Mouse (Mus musculus) Patski (cell line): ENCODE measurements around the gene Srsf10. TPM values are rescaled to one million over a fixed set of nuclear protein-coding genes. Genes with fewer than 3 reads are reported as not detected.

Source experiments
- ATAC-seq: fragments of 100-300 bp; one replicate; pipeline ENCODE4 v1.8.0; 2021
- CTCF ChIA-PET: fragments of 350-600 bp; sonication (Branson Sonifier 250); formaldehyde crosslinking; loops from one replicate; lab custom pipeline; 2022; ENCODE audit warnings: inconsistent platforms; lab: Charles Lee
- POLR2A ChIA-PET: fragments of 350-600 bp; sonication (Branson Sonifier 250); formaldehyde crosslinking; loops from one replicate; lab custom pipeline; 2022; ENCODE audit warnings: antibody characterized with exemption, inconsistent platforms; lab: Charles Lee
- DNase-seq: peaks from one replicate; pipeline ENCODE4 v3.0.0-alpha.2; 2011; ENCODE audit warnings: low read depth, low spot score
- H3K27me3 ChIP-seq: fragments of 371-371 bp; one replicate; pipeline ENCODE4 v1.5.1; 2021
- CTCF ChIP-seq: fragments of 100-300 bp; IDR thresholded peaks from one replicate; pipeline ENCODE4 v1.5.1; 2021
- in situ Hi-C: fragments of 300-500 bp; cut with MboI; formaldehyde crosslinking; loops from 3 replicates; pipeline ENCODE4 v1.11.1; 2018; ENCODE audit warnings: low pct_unique_long_range_greater_than_20kb, mixed read lengths
- polyA plus RNA-seq: library from polyadenylated mRNA; unstranded; gene quantifications from one replicate; pipeline ENCODE4 v1.2.3, GENCODE M21; 2021

The Srsf10 gene
- polyA plus RNA-seq, 1 experiment from 2014 or later: 89.0 TPM

- ChIA-PET POLR2A (no interaction called here), CTCF (no interaction called here)
- ATAC-seq: no peak
- H3K27me3 ChIP-seq: no peaks in the 10 kb centered on the region
- DNase-seq: no peak
- in situ Hi-C loops: no loop called here
- TF ChIP-seq CTCF: no peak
Measured at GRCm38 (mm10) chr4:135896157-135896556, 40.6 kb downstream of the Srsf10 start.

- H3K27me3 ChIP-seq: no peaks in the 10 kb centered on the region
- in situ Hi-C loops: no loop called here
- no peak for TF ChIP-seq CTCF
- ChIA-PET CTCF (interaction anchor here (0.5 to 2.4 kb wide), 2 partner anchors 9 to 22 kb away, joined by 3 to 8 read pairs; partner anchors contain the start of gene Fuca1), POLR2A (no interaction called here)
- ATAC-seq (no peak), DNase-seq (no peak)
Measured at GRCm38 (mm10) chr4:135898380-135899049, 43.0 kb downstream of the Srsf10 start.

- no peaks in the 10 kb centered on the region for H3K27me3 ChIP-seq
- TF ChIP-seq CTCF: no peak
- ATAC-seq: no peak
- ChIA-PET POLR2A (no interaction called here), CTCF (interaction anchor here (0.5 to 2.4 kb wide), 2 partner anchors 9 to 21 kb away, joined by 3 to 8 read pairs; partner anchors contain the start of gene Fuca1)
- in situ Hi-C loops: no loop called here
- no peak for DNase-seq
Measured at GRCm38 (mm10) chr4:135899050-135899448, 43.5 kb downstream of the Srsf10 start.

GRCm38 (mm10) chr4:135900008-135900407 is 44.5 kb downstream of the Srsf10 start:
- POLR2A ChIA-PET: no interaction called here
- CTCF ChIA-PET: no interaction called here
- no peak for TF ChIP-seq CTCF
- in situ Hi-C loops: loop anchor here (25.0 kb wide), 1 partner anchor 388 kb away; no protein-coding TSS in a partner anchor
- DNase-seq (no peak), ATAC-seq (no peak)
- no peaks in the 10 kb centered on the region for H3K27me3 ChIP-seq

- in situ Hi-C loops: loop anchor here (25.0 kb wide), 1 partner anchor 390 kb away; no protein-coding TSS in a partner anchor
- no peak for DNase-seq
- no peaks in the 10 kb centered on the region for H3K27me3 ChIP-seq
- ChIA-PET CTCF (no interaction called here), POLR2A (no interaction called here)
- ATAC-seq: no peak
- TF ChIP-seq CTCF: no peak
Measured at GRCm38 (mm10) chr4:135902606-135903242, 47.2 kb downstream of the Srsf10 start.

GRCm38 (mm10) chr4:135904810-135905209 is 49.3 kb downstream of the Srsf10 start:
- no peak for TF ChIP-seq CTCF
- no peak for DNase-seq
- ChIA-PET POLR2A (no interaction called here), CTCF (interaction anchor here (1.3 kb wide), 1 partner anchor 10 kb away, joined by 3 read pairs; no protein-coding TSS in a partner anchor)
- ATAC-seq: no peak
- in situ Hi-C loops: loop anchor here (25.0 kb wide), 1 partner anchor 393 kb away; no protein-coding TSS in a partner anchor
- H3K27me3 ChIP-seq: no peaks in the 10 kb centered on the region

- POLR2A ChIA-PET: interaction anchor here (0.5 kb wide), 1 partner anchor 207 kb away, joined by 3 read pairs; no protein-coding TSS in a partner anchor
- no peak for DNase-seq
Measured at GRCm38 (mm10) chr4:135906633-135907032, 51.1 kb downstream of the Srsf10 start.

GRCm38 (mm10) chr4:135909326-135910066 is 53.9 kb downstream of the Srsf10 start:
- DNase-seq: no peak
- TF ChIP-seq CTCF: no peak
- no peaks in the 10 kb centered on the region for H3K27me3 ChIP-seq
- ChIA-PET POLR2A (no interaction called here), CTCF (no interaction called here)
- in situ Hi-C loops: loop anchor here (25.0 kb wide), 1 partner anchor 397 kb away; no protein-coding TSS in a partner anchor
- no peak for ATAC-seq

More at GRCm38 (mm10) chr4:135906633-135907032, 51.1 kb downstream of the Srsf10 start:
- H3K27me3 ChIP-seq: no peaks in the 10 kb centered on the region
- TF ChIP-seq CTCF: no peak
- in situ Hi-C loops: loop anchor here (25.0 kb wide), 1 partner anchor 394 kb away; no protein-coding TSS in a partner anchor
- ATAC-seq: no peak
- CTCF ChIA-PET: interaction anchor here (1.5 kb wide), 1 partner anchor 14 kb away, joined by 5 read pairs; the partner anchor contains the start of gene Fuca1

- DNase-seq: no peak
- POLR2A ChIA-PET: no interaction called here
- CTCF ChIA-PET: interaction anchor here (1.8 kb wide), 1 partner anchor 9 kb away, joined by 6 read pairs; the partner anchor contains the start of gene Fuca1
Measured at GRCm38 (mm10) chr4:135911531-135911930, 56.0 kb downstream of the Srsf10 start.

GRCm38 (mm10) chr4:135912164-135912563 is 56.6 kb downstream of the Srsf10 start:
- no peak for DNase-seq
- in situ Hi-C loops: loop anchor here (25.0 kb wide), 1 partner anchor 400 kb away; no protein-coding TSS in a partner anchor
- POLR2A ChIA-PET: no interaction called here

More at GRCm38 (mm10) chr4:135911531-135911930, 56.0 kb downstream of the Srsf10 start:
- no peaks in the 10 kb centered on the region for H3K27me3 ChIP-seq
- in situ Hi-C loops: loop anchor here (25.0 kb wide), 1 partner anchor 399 kb away; no protein-coding TSS in a partner anchor
- ATAC-seq: no peak
- TF ChIP-seq CTCF: no peak

More at GRCm38 (mm10) chr4:135912164-135912563, 56.6 kb downstream of the Srsf10 start:
- no peaks in the 10 kb centered on the region for H3K27me3 ChIP-seq
- TF ChIP-seq CTCF: no peak
- ATAC-seq: no peak
- CTCF ChIA-PET: no interaction called here
